Mouse (Mus musculus): ENCODE measurements at regions not wholly inside any gene's neighbourhood (a gene's known extent, or its start where the extent isn't known, plus 50 kb on each side); places are given as distances from the start of the nearest gene placed in this dataset.

DNA sequence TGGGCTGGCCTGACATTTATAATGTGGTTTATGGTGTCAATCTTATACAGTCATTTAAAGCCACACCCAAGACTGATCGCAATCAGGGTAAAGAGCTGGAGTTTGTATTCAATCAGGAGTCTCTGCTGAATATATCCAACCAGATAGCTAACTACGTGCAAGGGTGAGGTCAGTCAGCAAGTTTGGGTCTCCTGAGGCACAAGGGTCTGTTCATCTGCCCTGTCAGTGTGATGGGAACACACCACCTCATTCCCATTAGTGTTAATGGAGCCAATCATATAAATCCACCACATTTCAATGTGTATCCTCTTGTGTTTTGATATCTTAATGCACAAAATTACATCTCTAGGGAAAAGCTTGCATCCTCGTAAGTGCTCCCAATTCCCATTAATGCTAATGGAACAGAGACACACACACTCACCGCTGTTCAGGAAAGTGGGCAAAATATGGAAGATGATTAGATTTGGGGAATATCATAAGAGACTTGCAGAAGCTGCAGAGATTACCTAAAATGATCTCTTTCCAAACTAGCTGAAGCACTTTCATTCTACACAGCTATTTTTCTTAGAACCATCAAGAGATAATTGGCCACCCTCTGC is 447.7 kb downstream of the Btbd3 start:
- TF ChIP-seq CTCF (IDR thresholded peaks at IDR 0.05; ENCODE audit: low read depth) (no peak), EP300 (optimal IDR thresholded peaks at IDR 0.05) (no peak)

All from stomach, postnatal 0 days (tissue).